In genomic region chr13:9310806-9311205, GRCm38 (mm10) we compare ENCODE assay signal across 27 mouse cellular contexts.
"Had no signal": no experiment of that assay in that cellular context is flagged by ENCODE, and none has a peak within 500 bp of the region (broad histone marks: within the 10 kb centered on the region; RNA-seq: fewer than 3 reads in every experiment).

No protein-coding gene starts in this region.

- DNase-seq: gastrocnemius, postnatal 10 days; gastrocnemius, postnatal 25 days; heart, adult 2 months; heart, postnatal 10 days; heart, postnatal 4 days; kidney, adult 18-20 months; kidney, adult 8-10 months; kidney, postnatal 14 days; kidney, postnatal 36 days; layer of hippocampus, adult 9-11 months; layer of hippocampus, postnatal 36 days; liver; liver, embryonic 13.5 days had no signal

- H3K9ac ChIP-seq: heart, embryonic 13.5 days; heart, embryonic 15.5 days; hindbrain, embryonic 12.5 days; hindbrain, embryonic 14.5 days; intestine, embryonic 15.5 days; limb, embryonic 12.5 days; liver, embryonic 13.5 days; liver, embryonic 15.5 days had no signal

- H3K4me1 ChIP-seq: limb, embryonic 10.5 days; liver, embryonic 13.5 days; liver, embryonic 15.5 days had no signal

- H3K9me3 ChIP-seq: heart, embryonic 13.5 days; heart, embryonic 15.5 days; hindbrain, embryonic 10.5 days; hindbrain, embryonic 12.5 days; intestine, embryonic 15.5 days; limb, embryonic 10.5 days; limb, embryonic 12.5 days; liver, embryonic 13.5 days; liver, embryonic 15.5 days had no signal

- H3K27ac ChIP-seq: heart, adult 2 months; heart, embryonic 13.5 days; heart, embryonic 15.5 days; hindbrain, embryonic 10.5 days; hindbrain, embryonic 12.5 days; hindbrain, embryonic 14.5 days; intestine, embryonic 15.5 days; limb, embryonic 10.5 days; limb, embryonic 12.5 days; liver, embryonic 13.5 days; liver, embryonic 15.5 days had no signal

- H3K4me2 ChIP-seq: heart, embryonic 11.5 days; heart, embryonic 13.5 days; heart, embryonic 15.5 days; hindbrain, embryonic 12.5 days; hindbrain, embryonic 14.5 days; intestine, embryonic 15.5 days; limb, embryonic 12.5 days; liver, embryonic 11.5 days; liver, embryonic 13.5 days; liver, embryonic 15.5 days had no signal

- H3K27me3 ChIP-seq: heart, embryonic 13.5 days; heart, embryonic 15.5 days; hindbrain, embryonic 12.5 days; intestine, embryonic 15.5 days; limb, embryonic 12.5 days; liver, embryonic 13.5 days; liver, embryonic 15.5 days had no signal

- H3K4me3 ChIP-seq: heart, adult 2 months; heart, embryonic 13.5 days; heart, embryonic 15.5 days; hindbrain, embryonic 10.5 days; hindbrain, embryonic 12.5 days; intestine, embryonic 15.5 days; limb, embryonic 10.5 days; limb, embryonic 12.5 days; liver, embryonic 13.5 days; liver, embryonic 15.5 days had no signal

- H3K36me3 ChIP-seq: heart, embryonic 13.5 days; heart, embryonic 15.5 days; hindbrain, embryonic 10.5 days; hindbrain, embryonic 12.5 days; intestine, embryonic 15.5 days; limb, embryonic 10.5 days; limb, embryonic 12.5 days; liver, embryonic 13.5 days; liver, embryonic 15.5 days had no signal

- ATAC-seq: hindbrain, embryonic 16.5 days; inflammation-experienced regulatory T-cells, adult 6 months; intestine, embryonic 15.5 days; intestine, postnatal 0 days had no signal
